Mouse (Mus musculus): ENCODE measurements around the gene Tbl2.

GRCm38 (mm10) chr5:135115241-135115640 lies 34.2 kb upstream of the Tbl2 start:
- TF ChIP-seq CTCF (IDR thresholded peaks at IDR 0.05) (no peak), POLR2A (IDR thresholded peaks at IDR 0.05; ENCODE audit: insufficient read depth, low read depth, low read length) (no peak)

All from heart, adult 2 months (tissue).